Mouse (Mus musculus): Measurements from ENCODE around the gene Polg2. TPM values are rescaled to one million over a fixed set of nuclear protein-coding genes. Genes with fewer than 3 reads are reported as not detected.

Gene Polg2
- polyA plus RNA-seq, 1 experiment from 2014 or later, result 7.9 TPM

- H3K36me3 ChIP-seq (replicated peaks; ENCODE audit: insufficient read depth, low read length), result peaks cover 11% of the 10 kb centered on the region; the same call in 1 of the 2 replicates
- ATAC-seq (no peak), DNase-seq (no peak)
- H3K9ac ChIP-seq (replicated peaks), result no peak overlapping the region
- peak overlapping the region; percentile 89; the same call in 1 of the 2 replicates for H3K27ac ChIP-seq (ENCODE audit: low read depth)
- H3K4me1 ChIP-seq (ENCODE audit: insufficient read depth), result peaks cover 38% of the 10 kb centered on the region
- no peak overlapping the region for H3K4me2 ChIP-seq (ENCODE audit: low read depth, low read length)
- 80% methylated on average over 5 of the region's 5 CpGs for WGBS (ENCODE audit: insufficient replicate concordance)
- TF ChIP-seq EP300 (IDR thresholded peaks at IDR 0.05; ENCODE audit: low read depth) (no peak), CTCF (IDR thresholded peaks at IDR 0.05; ENCODE audit: low read depth) (no peak)
- H3K9me3 ChIP-seq (ENCODE audit: low read length), result no peaks in the 10 kb centered on the region
- no peak overlapping the region for H3K4me3 ChIP-seq (ENCODE audit: low read depth, low read length)
- H3K27me3 ChIP-seq (ENCODE audit: insufficient read depth, low read length), result no peaks in the 10 kb centered on the region
These were observed 18.8 kb downstream of the Polg2 start for GRCm38 (mm10) chr11:106760511-106760910.

DNA sequence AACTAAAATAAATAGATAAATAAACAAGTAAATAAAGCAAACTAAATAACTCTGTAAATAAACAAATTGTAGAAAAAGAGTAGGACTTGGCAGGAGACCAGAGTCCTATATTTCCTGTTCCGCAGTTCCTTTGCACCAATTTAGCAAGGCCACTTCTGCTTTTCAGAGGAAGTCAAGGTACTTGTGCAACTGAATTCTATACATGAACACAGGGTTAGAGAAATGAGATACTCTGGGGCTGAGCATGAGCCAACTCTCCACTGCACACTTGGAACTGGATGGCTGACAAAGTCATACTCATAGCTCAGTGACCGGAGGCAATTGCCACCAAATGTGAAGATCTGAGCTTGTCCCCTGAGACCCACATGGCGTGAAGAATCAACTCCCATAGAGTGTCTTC is 20.3 kb downstream of the Polg2 start:
- no peak for DNase-seq
- Histone ChIP-seq H3K4me1 (ENCODE audit: insufficient read depth) (peaks cover 38% of the 10 kb centered on the region), H3K4me2 (ENCODE audit: low read depth, low read length) (no peak overlapping the region)

GRCm38 (mm10) chr11:106755583-106755982 is 23.8 kb downstream of the Polg2 start:
- no peak overlapping the region for H3K4me3 ChIP-seq (ENCODE audit: low read depth, low read length)
- no peaks in the 10 kb centered on the region for H3K27me3 ChIP-seq (ENCODE audit: insufficient read depth, low read length)
- 72% methylated on average over 5 of the region's 5 CpGs for WGBS (ENCODE audit: insufficient replicate concordance)
- peaks cover 28% of the 10 kb centered on the region for H3K4me1 ChIP-seq (ENCODE audit: insufficient read depth)
- peaks cover 6% of the 10 kb centered on the region; the same call in 1 of the 2 replicates for H3K36me3 ChIP-seq (replicated peaks; ENCODE audit: insufficient read depth, low read length)
- no peak for TF ChIP-seq CTCF (IDR thresholded peaks at IDR 0.05; ENCODE audit: low read depth)
- TF ChIP-seq EP300 (IDR thresholded peaks at IDR 0.05; ENCODE audit: low read depth), result no peak
- ATAC-seq (no peak), DNase-seq (no peak)
- no peak overlapping the region for H3K27ac ChIP-seq (ENCODE audit: low read depth)
- no peak overlapping the region for H3K4me2 ChIP-seq (ENCODE audit: low read depth, low read length)
- no peaks in the 10 kb centered on the region for H3K9me3 ChIP-seq (ENCODE audit: low read length)
- H3K9ac ChIP-seq (replicated peaks), result no peak overlapping the region

More for the DNA sequence above, 20.3 kb downstream of the Polg2 start:
- H3K9me3 ChIP-seq (ENCODE audit: low read length), result no peaks in the 10 kb centered on the region
- TF ChIP-seq EP300 (IDR thresholded peaks at IDR 0.05; ENCODE audit: low read depth), result 0 out of 2 replicates have a peak, but pooled peaks have one; percentile 38
- TF ChIP-seq CTCF (IDR thresholded peaks at IDR 0.05; ENCODE audit: low read depth), result no peak
- peak overlapping the region; percentile 72 for H3K27ac ChIP-seq (ENCODE audit: low read depth)
- H3K4me3 ChIP-seq (ENCODE audit: low read depth, low read length), result no peak overlapping the region
- 51% methylated on average over 3 of the region's 3 CpGs for WGBS (ENCODE audit: insufficient replicate concordance)
- ATAC-seq, result no peak
- H3K36me3 ChIP-seq (replicated peaks; ENCODE audit: insufficient read depth, low read length), result peaks cover 6% of the 10 kb centered on the region; the same call in 1 of the 2 replicates
- H3K27me3 ChIP-seq (ENCODE audit: insufficient read depth, low read length), result no peaks in the 10 kb centered on the region
- H3K9ac ChIP-seq (replicated peaks), result no peak overlapping the region

- no peaks in the 10 kb centered on the region for H3K27me3 ChIP-seq (ENCODE audit: insufficient read depth, low read length)
- H3K27ac ChIP-seq (ENCODE audit: low read depth), result no peak overlapping the region
- ATAC-seq (no peak), DNase-seq (no peak)
- peak overlapping the region; percentile 56; the same call in 1 of the 2 replicates for H3K4me2 ChIP-seq (ENCODE audit: low read depth, low read length)
- no peaks in the 10 kb centered on the region for H3K9me3 ChIP-seq (ENCODE audit: low read length)
- TF ChIP-seq CTCF (IDR thresholded peaks at IDR 0.05; ENCODE audit: low read depth) (no peak), EP300 (IDR thresholded peaks at IDR 0.05; ENCODE audit: low read depth) (no peak)
- no peak overlapping the region for H3K9ac ChIP-seq (replicated peaks)
- H3K4me3 ChIP-seq (ENCODE audit: low read depth, low read length), result no peak overlapping the region
- H3K36me3 ChIP-seq (replicated peaks; ENCODE audit: insufficient read depth, low read length), result peaks cover 6% of the 10 kb centered on the region; the same call in 1 of the 2 replicates
- peaks cover 23% of the 10 kb centered on the region for H3K4me1 ChIP-seq (ENCODE audit: insufficient read depth)
- WGBS (ENCODE audit: insufficient replicate concordance), result 70% methylated on average over 6 of the region's 6 CpGs
These were observed 26.0 kb downstream of the Polg2 start for GRCm38 (mm10) chr11:106753314-106753713.

DNA sequence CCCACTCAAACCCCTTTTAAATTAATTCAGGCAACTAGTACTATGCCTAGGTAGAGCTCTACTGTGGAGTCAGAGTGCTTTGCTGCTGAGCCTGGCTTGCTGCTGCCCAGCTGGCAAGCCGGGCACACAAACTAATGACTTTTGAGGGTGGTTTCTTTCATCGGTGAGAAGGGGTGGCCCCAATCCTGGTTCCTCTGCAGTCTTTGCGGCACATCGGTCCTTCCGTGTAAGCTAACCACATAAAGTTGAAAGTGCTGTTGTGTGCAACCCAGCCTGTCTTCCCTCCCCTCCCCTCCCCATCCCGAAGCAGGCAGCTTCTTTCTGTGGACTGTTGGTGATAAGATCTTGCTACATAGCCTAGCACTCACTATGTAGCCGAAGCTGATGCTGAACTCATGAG is 27.2 kb downstream of the Polg2 start:
- ATAC-seq, result peak; percentile 57
- DNase-seq, result peak; percentile 55
- Histone ChIP-seq H3K27me3 (ENCODE audit: insufficient read depth, low read length) (no peaks in the 10 kb centered on the region), H3K9ac (replicated peaks) (peak overlapping the region; percentile 10), H3K4me2 (ENCODE audit: low read depth, low read length) (peak overlapping the region; percentile 56), H3K9me3 (ENCODE audit: low read length) (no peaks in the 10 kb centered on the region), H3K4me1 (ENCODE audit: insufficient read depth) (peaks cover 20% of the 10 kb centered on the region), H3K27ac (ENCODE audit: low read depth) (peak overlapping the region; percentile 82), H3K4me3 (ENCODE audit: low read depth, low read length) (peak overlapping the region; percentile 33), H3K36me3 (replicated peaks; ENCODE audit: insufficient read depth, low read length) (peaks cover 6% of the 10 kb centered on the region; the same call in 1 of the 2 replicates)
- WGBS (ENCODE audit: insufficient replicate concordance), result 20% methylated on average over 7 of the region's 7 CpGs
- TF ChIP-seq CTCF (IDR thresholded peaks at IDR 0.05; ENCODE audit: low read depth) (no peak), EP300 (IDR thresholded peaks at IDR 0.05; ENCODE audit: low read depth) (no peak; the same call in 1 of the 2 replicates)

- Histone ChIP-seq H3K4me2 (ENCODE audit: low read depth, low read length) (peak within 1 kb of the TSS; percentile 56), H3K27me3 (ENCODE audit: insufficient read depth, low read length) (no peaks in the 10 kb centered on the region)
- ATAC-seq, result peak; percentile 41
These were observed 28.0 kb downstream of the Polg2 start, which contains the start of gene Milr1 for GRCm38 (mm10) chr11:106751039-106752018. Gene Milr1, plus strand, starts transcription at chr11:106751226.

More at GRCm38 (mm10) chr11:106751039-106752018, 28.0 kb downstream of the Polg2 start, which contains the start of gene Milr1:
- H3K36me3 ChIP-seq (replicated peaks; ENCODE audit: insufficient read depth, low read length), result peaks cover 5% of the 10 kb centered on the region; the same call in 1 of the 2 replicates
- peak within 1 kb of the TSS; percentile 33 for H3K4me3 ChIP-seq (ENCODE audit: low read depth, low read length)
- TF ChIP-seq CTCF (IDR thresholded peaks at IDR 0.05; ENCODE audit: low read depth) (no peak), EP300 (IDR thresholded peaks at IDR 0.05; ENCODE audit: low read depth) (0 out of 2 replicates have a peak, but pooled peaks have one; percentile 2)
- DNase-seq, result no peak
- H3K9ac ChIP-seq (replicated peaks), result peak within 1 kb of the TSS; percentile 10
- H3K9me3 ChIP-seq (ENCODE audit: low read length), result no peaks in the 10 kb centered on the region
- H3K27ac ChIP-seq (ENCODE audit: low read depth), result peak within 1 kb of the TSS; percentile 82
- H3K4me1 ChIP-seq (ENCODE audit: insufficient read depth), result peaks cover 20% of the 10 kb centered on the region
- 34% methylated on average over 17 of the region's 17 CpGs for WGBS (ENCODE audit: insufficient replicate concordance)

Data from liver, postnatal 0 days (tissue).